Mouse (Mus musculus): ENCODE measurements around the gene Gtf3a.
"Not testable (repeated sequence)": the region's sequence is repeated elsewhere in the genome, so short reads cannot be mapped to it uniquely, and the experiment has no call there.

Gene Gtf3a

DNA sequence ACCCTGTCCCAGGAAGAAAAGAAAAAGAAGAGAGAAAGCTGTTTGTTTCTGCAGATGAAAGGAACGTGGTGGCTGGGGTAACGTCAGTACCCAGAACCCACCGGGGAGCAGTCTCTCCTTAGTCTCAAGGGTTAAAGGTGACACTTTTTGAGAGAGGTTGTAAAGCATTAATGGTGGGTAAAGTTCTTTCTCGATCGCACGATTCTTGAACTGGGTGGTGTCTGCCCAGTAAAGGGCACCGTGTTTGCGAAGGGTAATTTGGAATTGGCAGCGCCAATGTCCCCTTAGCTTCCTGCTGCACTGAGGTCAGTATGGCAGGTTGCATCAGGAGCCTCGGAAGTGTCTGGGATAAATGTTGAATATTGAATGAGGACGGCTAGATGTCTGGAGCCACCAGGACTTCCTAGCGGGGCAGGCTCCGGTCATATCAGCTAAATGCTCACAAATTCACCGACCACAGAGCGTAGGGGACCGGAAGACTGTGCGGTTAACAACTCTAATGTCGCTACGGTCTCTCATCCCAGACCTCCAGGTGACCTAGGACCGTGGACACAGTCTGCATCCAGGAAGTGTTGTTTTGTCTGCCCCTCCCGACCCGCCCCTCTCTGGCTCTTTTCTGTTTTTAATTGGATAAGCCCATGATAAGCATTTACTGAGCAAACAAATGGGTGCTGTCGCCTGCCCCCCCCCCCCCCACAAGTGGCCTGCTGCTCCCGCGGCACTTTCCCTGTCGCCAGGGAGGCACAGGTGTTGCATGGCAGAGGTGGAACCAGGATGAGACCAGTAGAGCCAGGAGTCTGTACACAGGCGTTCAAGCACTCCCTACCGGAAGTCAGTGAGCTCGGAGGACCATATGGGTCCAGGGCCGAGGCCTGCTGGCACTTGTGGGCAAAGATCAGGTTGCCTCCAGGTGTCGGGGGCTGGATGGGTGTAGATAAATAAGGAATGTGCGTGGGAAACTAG is 10.6 kb upstream of the Gtf3a start:
- DNase-seq (ENCODE audit: low spot score), result no peak

GRCm38 (mm10) chr5:146939109-146939796 is 9.2 kb upstream of the Gtf3a start:
- DNase-seq (ENCODE audit: low spot score), result peak; percentile 26

GRCm38 (mm10) chr5:146940219-146940618 is 8.2 kb upstream of the Gtf3a start:
- peak; percentile 83 for DNase-seq (ENCODE audit: low spot score)

DNA sequence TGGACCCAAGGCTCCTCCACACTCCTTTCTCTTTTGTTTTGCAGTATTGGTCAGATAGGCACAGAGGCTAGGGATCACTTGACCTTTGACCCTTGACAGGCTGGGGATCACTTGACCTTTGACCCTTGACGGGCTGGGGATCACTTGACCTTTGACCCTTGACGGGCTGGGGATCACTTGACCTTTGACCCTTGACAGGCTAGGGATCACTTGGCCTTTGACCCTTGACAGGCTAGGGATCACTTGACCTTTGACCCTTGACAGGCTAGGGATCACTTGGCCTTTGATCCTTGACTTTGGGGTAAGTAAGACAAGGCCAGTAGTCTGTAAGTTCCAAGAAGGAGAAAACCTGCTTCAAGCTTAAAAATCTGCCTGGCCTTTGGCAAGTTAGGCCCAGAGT is 6.5 kb upstream of the Gtf3a start:
- DNase-seq (ENCODE audit: low spot score), result not testable (repeated sequence)

DNA sequence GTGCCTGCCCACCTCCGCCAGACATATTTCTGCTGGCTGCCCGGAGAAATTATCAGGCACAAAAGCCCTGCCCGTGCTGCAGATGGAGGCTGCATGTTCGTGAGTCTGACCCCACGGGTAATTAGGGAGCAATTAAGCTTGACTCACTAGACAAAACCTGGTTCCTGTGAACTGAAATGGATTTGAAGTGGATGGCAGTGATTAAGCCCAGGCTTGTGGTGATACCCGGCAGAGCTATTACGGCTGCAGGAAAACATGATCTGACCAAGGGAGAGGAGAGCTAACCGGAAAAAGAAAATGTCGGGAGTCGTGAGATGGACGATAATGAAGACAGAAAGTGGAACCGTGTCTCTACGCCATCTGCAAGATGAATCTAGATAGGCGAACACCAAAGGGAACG is 5.5 kb upstream of the Gtf3a start:
- peak; percentile 56 for DNase-seq (ENCODE audit: low spot score)

GRCm38 (mm10) chr5:146944568-146944967 is 3.9 kb upstream of the Gtf3a start:
- no peak for DNase-seq (ENCODE audit: low spot score)

- DNase-seq (ENCODE audit: low spot score), result no peak
These were observed 1.8 kb upstream of the Gtf3a start for GRCm38 (mm10) chr5:146946682-146947081.

DNA sequence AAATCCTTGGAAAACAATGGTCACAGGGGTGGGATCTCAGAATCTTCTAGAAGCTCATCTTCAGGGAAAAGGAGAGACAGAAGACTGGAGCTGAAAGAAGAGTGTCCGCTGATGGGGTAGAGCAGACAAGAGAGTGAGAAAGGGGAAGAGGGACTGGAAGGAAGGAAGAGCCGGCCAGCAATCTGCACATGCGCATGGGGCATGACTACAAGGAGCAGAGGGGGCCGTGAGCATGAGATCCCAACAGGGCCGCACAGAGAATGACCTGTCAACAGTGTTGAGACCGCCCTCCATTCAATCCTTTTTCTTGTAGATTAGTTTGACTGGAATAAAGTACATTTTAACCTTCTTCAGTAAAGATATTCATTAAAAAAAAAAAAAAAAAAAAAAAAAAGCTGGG is 960 bp upstream of the Gtf3a start:
- no peak for DNase-seq (ENCODE audit: low spot score)

DNA sequence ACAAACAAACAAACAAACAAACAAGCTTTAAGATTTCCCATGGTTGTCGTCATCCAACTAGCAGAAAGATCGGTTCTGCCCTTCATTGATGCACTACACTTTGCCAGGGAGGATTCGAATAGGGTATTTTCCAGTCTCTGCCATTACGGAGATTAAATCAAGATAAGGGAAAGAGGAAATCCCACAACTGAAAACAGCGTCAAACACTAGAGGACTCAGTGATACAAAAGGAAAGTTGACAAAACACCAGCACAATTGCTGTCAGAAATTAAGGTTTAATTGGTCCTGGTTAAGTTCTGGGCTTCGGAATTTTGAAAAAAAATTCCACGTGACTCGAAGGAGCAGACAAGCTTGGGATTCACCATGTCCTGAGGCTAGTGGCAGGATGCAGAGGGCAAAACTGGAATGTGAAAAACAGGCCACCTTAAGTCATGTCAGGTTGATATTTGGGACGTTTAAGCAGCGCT is 383 bp upstream of the Gtf3a start:
- DNase-seq (ENCODE audit: low spot score), result no peak

DNA sequence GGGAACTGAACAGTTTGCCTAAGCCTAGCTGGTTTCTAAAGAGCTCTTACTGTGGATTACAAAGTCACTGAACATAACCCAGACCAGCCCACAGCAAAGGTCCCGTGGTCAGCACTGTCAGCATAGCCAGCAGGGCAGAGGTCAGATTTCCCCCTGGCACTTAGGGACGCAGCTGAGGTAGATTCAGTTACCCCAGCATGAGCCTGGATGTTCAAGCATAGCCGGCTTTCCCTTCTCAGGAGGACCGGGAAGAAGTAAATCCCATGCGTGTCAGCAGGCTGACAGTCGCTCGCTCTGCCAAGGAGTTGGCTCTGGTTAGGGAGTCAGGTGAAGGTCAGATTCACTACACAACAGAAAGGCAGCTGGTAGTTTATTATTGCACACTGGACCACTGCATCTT is 6.1 kb downstream of the Gtf3a start:
- no peak for DNase-seq (ENCODE audit: low spot score)

DNA sequence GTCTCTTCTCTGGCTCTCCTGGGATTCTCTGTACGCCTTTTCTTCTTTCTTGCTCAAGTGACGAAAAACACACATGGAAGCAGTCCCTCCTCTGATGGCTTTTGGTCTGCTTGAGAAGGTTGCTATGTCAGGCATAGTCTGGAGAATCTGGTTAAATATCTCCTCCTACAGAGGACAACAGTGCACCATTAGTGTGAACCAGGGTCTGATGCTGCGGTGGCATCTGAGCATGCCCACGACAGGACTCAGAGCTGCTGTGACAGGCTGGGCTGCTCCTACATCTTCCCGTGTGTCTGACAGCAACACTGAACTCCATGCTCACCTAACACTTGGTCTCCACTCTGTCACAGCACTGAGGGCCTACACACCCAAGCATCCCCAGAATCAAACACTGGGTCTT is 7.2 kb downstream of the Gtf3a start:
- no peak for DNase-seq (ENCODE audit: low spot score)

DNA sequence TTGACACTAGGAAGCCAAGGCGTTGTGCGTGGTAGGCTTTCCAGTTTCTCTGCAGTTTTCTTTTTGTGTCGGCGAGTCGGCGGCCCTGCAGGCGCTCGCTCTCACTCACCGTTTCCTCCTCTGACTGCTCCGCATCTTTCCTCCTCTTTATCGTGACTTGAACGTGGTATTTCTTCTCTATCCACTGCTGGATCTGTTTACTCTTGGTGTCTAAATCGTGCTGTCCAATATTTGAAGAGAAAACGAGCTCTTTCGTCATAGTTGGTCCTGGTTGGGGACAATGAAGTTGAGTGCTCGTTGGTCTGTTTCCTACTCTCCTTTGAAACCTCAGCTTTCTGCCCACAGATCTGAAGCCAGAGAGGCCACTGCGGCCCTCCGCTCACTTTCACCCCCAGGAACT is 8.2 kb downstream of the Gtf3a start:
- no peak for DNase-seq (ENCODE audit: low spot score)

- DNase-seq (ENCODE audit: low spot score), result peak; percentile 91
These were observed 14.9 kb downstream of the Gtf3a start, which contains the start of gene Mtif3 for GRCm38 (mm10) chr5:146963118-146963936. TSS of gene Mtif3 (minus strand) at chr5:146963800.

- no peak for DNase-seq (ENCODE audit: low spot score)
These were observed 15.5 kb downstream of the Gtf3a start for GRCm38 (mm10) chr5:146963937-146964278.

DNA sequence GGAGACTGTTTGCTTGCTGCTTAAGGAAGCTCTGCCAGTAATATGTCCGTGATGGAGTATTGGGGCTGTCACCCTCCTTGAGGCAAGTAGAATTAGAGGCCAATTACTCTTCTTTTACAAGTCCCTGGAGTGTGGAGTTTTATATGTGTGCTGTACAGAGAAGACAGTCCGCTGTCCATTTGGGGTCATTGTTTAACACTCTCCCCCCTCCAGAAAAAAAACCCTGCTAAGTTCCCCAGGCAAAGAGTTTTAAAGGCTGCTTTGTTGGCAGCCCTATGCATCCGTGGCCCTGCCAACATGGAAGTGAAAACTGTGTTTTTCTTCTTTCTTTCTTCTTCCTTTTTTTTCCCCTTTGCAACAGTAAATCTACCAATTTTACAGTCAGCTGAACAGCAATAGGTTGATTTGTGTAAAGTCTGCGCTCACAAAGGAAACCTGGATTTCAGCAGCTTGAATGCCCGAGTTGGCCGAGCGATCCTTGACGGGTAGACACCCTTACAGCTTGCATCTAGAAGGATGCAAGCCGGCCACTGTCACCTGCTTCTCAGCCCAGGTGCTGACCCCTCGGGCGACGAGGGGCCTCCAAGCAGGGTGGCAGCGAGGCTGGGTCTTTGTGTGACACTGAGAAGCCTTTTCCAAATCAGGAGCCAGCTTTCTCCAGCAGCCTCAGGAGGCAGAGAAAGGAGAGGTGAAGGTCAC is 20.4 kb downstream of the Gtf3a start:
- peak; percentile 30 for DNase-seq (ENCODE audit: low spot score)

DNA sequence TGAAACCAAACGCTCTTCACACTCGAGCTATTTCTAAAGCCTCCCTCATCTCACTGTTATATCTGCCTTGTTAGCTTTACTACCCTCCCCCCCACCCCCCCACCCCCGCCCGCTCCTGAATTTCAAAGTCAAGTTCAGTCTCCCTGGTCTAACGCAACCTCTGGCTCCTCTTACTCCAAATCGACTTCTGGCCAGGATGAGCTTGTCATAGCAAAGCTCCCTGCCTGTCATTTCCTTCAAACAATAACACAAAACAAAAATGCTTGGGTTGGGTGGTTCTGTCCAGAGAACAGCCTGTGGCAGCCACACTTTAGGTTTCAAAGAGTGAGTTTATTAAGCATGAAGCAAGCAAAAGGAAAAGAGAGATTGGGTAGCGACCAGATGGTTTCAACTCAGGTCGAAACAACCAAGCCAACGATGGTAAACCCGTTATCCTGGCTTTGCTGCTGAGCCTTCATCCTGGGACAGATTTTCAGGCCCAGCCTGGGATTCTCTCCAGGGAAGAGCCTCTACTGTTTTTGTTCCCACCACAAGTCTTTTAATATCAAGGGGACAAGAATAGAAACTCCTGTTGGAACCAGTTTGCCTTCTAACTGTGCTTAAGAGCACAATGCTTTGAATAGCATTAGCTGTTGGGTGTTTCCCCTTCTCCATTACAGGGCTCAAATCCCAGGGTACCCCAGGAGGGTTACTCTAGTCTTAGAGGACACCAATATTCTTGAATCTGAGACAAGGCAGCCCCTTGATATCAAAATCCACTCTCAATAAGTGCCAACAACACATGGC is 23.5 kb downstream of the Gtf3a start:
- DNase-seq (ENCODE audit: low spot score), result no peak

- no peak for DNase-seq (ENCODE audit: low spot score)
These were observed 24.9 kb downstream of the Gtf3a start for GRCm38 (mm10) chr5:146973353-146973752.

DNA sequence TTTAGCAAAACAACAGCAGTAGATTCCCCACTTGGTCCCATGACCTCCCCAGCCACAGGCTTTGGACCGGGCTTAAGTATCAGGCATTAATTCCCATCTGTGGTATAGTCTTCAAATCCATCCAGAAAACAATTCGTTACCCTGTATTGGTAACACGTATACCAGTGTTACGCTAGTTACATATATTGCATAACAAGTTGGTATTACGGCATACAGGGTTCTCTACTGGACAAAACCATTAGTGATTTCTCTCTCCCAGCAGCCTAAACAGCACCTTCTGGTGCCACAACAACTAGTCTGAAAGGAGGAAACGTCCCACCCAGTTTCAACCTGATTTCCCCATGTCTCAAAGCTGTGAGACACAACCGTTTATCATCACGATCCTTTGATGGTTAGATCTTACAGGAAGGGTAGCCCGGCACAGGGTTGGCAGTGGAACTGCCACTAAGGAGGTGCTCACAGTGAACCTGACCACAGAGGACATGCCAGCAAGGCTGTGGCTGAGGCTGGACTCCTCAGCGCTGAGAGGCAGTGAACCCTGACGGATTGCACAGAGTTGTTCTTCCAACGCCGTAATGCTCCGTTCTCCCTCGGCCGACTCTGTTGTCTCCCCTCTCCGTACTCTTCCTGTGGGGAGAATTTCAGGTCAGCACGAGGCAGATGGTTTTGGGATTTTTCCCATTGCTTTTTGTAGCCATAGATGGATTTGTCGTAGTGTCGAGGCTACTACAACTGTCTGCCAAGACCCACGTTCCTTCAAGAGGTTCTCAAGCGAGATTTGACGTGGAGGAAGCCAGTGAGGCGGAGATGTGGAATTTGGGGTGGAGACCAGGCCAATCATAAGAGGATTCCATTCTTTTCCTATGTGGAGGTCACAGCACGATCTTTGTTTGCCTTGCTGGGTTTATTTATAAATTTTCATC is 25.7 kb downstream of the Gtf3a start:
- DNase-seq (ENCODE audit: low spot score), result no peak

- DNase-seq (ENCODE audit: low spot score), result no peak
These were observed 26.3 kb downstream of the Gtf3a start for GRCm38 (mm10) chr5:146974781-146975123.

DNA sequence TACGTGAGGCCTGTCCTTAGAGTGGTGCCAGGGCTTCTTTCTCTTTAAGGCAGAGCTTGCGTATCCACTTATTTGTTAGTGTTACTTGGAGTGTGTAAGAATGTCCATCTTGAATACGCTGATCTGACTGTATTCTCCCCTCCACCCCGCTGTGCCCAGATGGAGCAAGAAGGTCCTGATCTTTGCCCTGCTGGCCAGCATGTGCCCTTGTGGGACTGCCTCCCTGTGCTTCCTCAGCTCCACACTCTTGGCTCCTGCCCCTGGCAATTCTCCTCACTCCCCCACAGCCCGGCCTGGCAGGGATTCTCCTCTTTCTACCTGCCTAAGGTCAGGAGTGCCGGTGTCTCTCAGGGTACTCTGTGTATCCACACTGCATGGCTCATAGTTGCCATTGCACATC is 32.9 kb downstream of the Gtf3a start:
- DNase-seq (ENCODE audit: low spot score), result no peak

All from retina, embryonic 14.5 days (tissue).